Mouse (Mus musculus) thymus, postnatal 10 days (tissue): ENCODE results near the gene Snrpd3.
"Not testable (repeated sequence)": the region's sequence is repeated elsewhere in the genome, so short reads cannot be mapped to it uniquely, and the experiment has no call there.

Experiments used
- DNase-seq, 2 experiments: peaks; one replicate each; pipeline ENCODE4 v3.0.0; 2021; ENCODE audit warnings: low spot score in 2 of 2

Gene Snrpd3

GRCm38 (mm10) chr10:75501641-75502040 lies 15.7 kb upstream of the Snrpd3 start:
- no peak for DNase-seq

GRCm38 (mm10) chr10:75503692-75504091 lies 13.7 kb upstream of the Snrpd3 start:
- no peak for DNase-seq

GRCm38 (mm10) chr10:75504234-75505129 lies 12.9 kb upstream of the Snrpd3 start:
- DNase-seq = no peak

- DNase-seq = no peak
These were observed 12.2 kb upstream of the Snrpd3 start for GRCm38 (mm10) chr10:75505130-75505495.

GRCm38 (mm10) chr10:75505928-75506327 lies 11.4 kb upstream of the Snrpd3 start:
- not testable (repeated sequence) for DNase-seq

GRCm38 (mm10) chr10:75510446-75510845 lies 6.9 kb upstream of the Snrpd3 start:
- no peak for DNase-seq

- no peak for DNase-seq
These were observed 6.3 kb upstream of the Snrpd3 start for GRCm38 (mm10) chr10:75511060-75511459.

GRCm38 (mm10) chr10:75511897-75512296 lies 5.5 kb upstream of the Snrpd3 start:
- DNase-seq = no peak

GRCm38 (mm10) chr10:75512796-75513195 lies 4.6 kb upstream of the Snrpd3 start:
- DNase-seq = no peak

GRCm38 (mm10) chr10:75513306-75514067 lies 3.9 kb upstream of the Snrpd3 start:
- no peak for DNase-seq

- DNase-seq = no peak
These were observed 3.0 kb upstream of the Snrpd3 start for GRCm38 (mm10) chr10:75514361-75514760.

GRCm38 (mm10) chr10:75515216-75516037 lies 1.9 kb upstream of the Snrpd3 start:
- DNase-seq = no peak

- DNase-seq = no peak
These were observed 1.2 kb upstream of the Snrpd3 start for GRCm38 (mm10) chr10:75516038-75516723.

- DNase-seq = no peak
These were observed 653 bp upstream of the Snrpd3 start for GRCm38 (mm10) chr10:75516724-75517072.

GRCm38 (mm10) chr10:75517758-75518143 lies 400 bp downstream of the Snrpd3 start, which contains the start of gene Gucd1:
Gene Gucd1, minus strand, starts transcription at chr10:75517972.
- peak; percentile 94 to 95 for DNase-seq

- DNase-seq = no peak
These were observed 3.2 kb downstream of the Snrpd3 start for GRCm38 (mm10) chr10:75520581-75520980.

- DNase-seq = no peak
These were observed 4.3 kb downstream of the Snrpd3 start for GRCm38 (mm10) chr10:75521643-75522042.

GRCm38 (mm10) chr10:75525450-75525849 lies 8.1 kb downstream of the Snrpd3 start:
- not testable (repeated sequence) for DNase-seq

- no peak for DNase-seq
These were observed 13.0 kb downstream of the Snrpd3 start for GRCm38 (mm10) chr10:75530322-75530721.

GRCm38 (mm10) chr10:75531532-75532090 lies 14.3 kb downstream of the Snrpd3 start:
- peak; percentile 49 for DNase-seq

GRCm38 (mm10) chr10:75534216-75534615 lies 16.9 kb downstream of the Snrpd3 start:
- DNase-seq = no peak
